Mouse (Mus musculus): Measurements from ENCODE around the gene Otud5. TPM values are rescaled to one million over a fixed set of nuclear protein-coding genes. Genes with fewer than 3 reads are reported as not detected.

The Otud5 gene
- polyA plus RNA-seq, 1 experiment: 36.3 TPM

- Histone ChIP-seq H3K27me3 (ENCODE audit: control insufficient read depth, insufficient read depth, insufficient read length) (no peaks in the 10 kb centered on the region), H3K4me2 (ENCODE audit: low read depth) (peak within 1 kb of the TSS; percentile 70), H3K79me2 (ENCODE audit: control insufficient read depth, insufficient read depth) (no peaks in the 10 kb centered on the region), H3ac (ENCODE audit: control insufficient read depth, insufficient read length) (no peak within 1 kb of the TSS), H3K4me3 (no peak within 1 kb of the TSS), H3K36me3 (ENCODE audit: control insufficient read depth, insufficient read depth) (no peaks in the 10 kb centered on the region)
- TF ChIP-seq TCF3 (IDR thresholded peaks at IDR 0.05; ENCODE audit: insufficient read length, low read depth) (no peak), USF1 (IDR thresholded peaks at IDR 0.05; ENCODE audit: low read depth) (no peak), MYOG (IDR thresholded peaks at IDR 0.05; ENCODE audit: control insufficient read depth in 1 of 3, insufficient read depth in 1 of 3, insufficient read length in 2 of 3, low read depth in 2 of 3) (no peak), MAX (IDR thresholded peaks at IDR 0.05; ENCODE audit: low read depth) (no peak), CEBPB (IDR thresholded peaks at IDR 0.05; ENCODE audit: insufficient read depth, poor library complexity, severe bottlenecking) (no peak), MYOD1 (IDR thresholded peaks at IDR 0.05; ENCODE audit: control insufficient read depth in 1 of 3, insufficient read length in 2 of 3, low read depth in 2 of 3) (peak in 1 of 3 experiments; percentile 3), POLR2AphosphoS2 (IDR thresholded peaks at IDR 0.05; ENCODE audit: insufficient read length, low read depth) (peak; percentile 45), TCF12 (IDR thresholded peaks at IDR 0.05; ENCODE audit: insufficient read depth, poor library complexity, severe bottlenecking) (no peak), SRF (IDR thresholded peaks at IDR 0.05; ENCODE audit: control insufficient read depth, insufficient read length, low read depth) (no peak), E2F4 (IDR thresholded peaks at IDR 0.05; ENCODE audit: insufficient read depth) (no peak), POLR2A (IDR thresholded peaks at IDR 0.05; ENCODE audit: insufficient read length, low read depth) (no peak), REST (IDR thresholded peaks at IDR 0.05; ENCODE audit: insufficient read depth, insufficient read length) (no peak)
Observed at GRCm38 (mm10) chrX:7878007-7878419, 36.8 kb downstream of the Otud5 start, which contains the start of gene Pim2. Pim2 (plus strand) TSS chrX:7878262.

- no peaks in the 10 kb centered on the region for H3K79me2 ChIP-seq (ENCODE audit: control insufficient read depth, insufficient read depth)
- TF ChIP-seq MYOD1 (IDR thresholded peaks at IDR 0.05; ENCODE audit: control insufficient read depth in 1 of 3, insufficient read length in 2 of 3, low read depth in 2 of 3): no peak
- no peak for TF ChIP-seq POLR2AphosphoS2 (IDR thresholded peaks at IDR 0.05; ENCODE audit: insufficient read length, low read depth)
- no peak for TF ChIP-seq E2F4 (IDR thresholded peaks at IDR 0.05; ENCODE audit: insufficient read depth)
- no peak for TF ChIP-seq REST (IDR thresholded peaks at IDR 0.05; ENCODE audit: insufficient read depth, insufficient read length)
- H3K36me3 ChIP-seq (ENCODE audit: control insufficient read depth, insufficient read depth): no peaks in the 10 kb centered on the region
- H3K27me3 ChIP-seq (ENCODE audit: control insufficient read depth, insufficient read depth, insufficient read length): no peaks in the 10 kb centered on the region
- peak overlapping the region; percentile 70 for H3K4me2 ChIP-seq (ENCODE audit: low read depth)
- no peak overlapping the region for H3ac ChIP-seq (ENCODE audit: control insufficient read depth, insufficient read length)
- no peak overlapping the region for H3K4me3 ChIP-seq
Observed at GRCm38 (mm10) chrX:7878495-7878894, 37.3 kb downstream of the Otud5 start.

GRCm38 (mm10) chrX:7879819-7880218, 38.7 kb downstream of the Otud5 start:
- Histone ChIP-seq H3K79me2 (ENCODE audit: control insufficient read depth, insufficient read depth) (peaks cover 5% of the 10 kb centered on the region), H3K36me3 (ENCODE audit: control insufficient read depth, insufficient read depth) (no peaks in the 10 kb centered on the region), H3K27me3 (ENCODE audit: control insufficient read depth, insufficient read depth, insufficient read length) (no peaks in the 10 kb centered on the region), H3K4me3 (no peak overlapping the region), H3ac (ENCODE audit: control insufficient read depth, insufficient read length) (no peak overlapping the region), H3K4me2 (ENCODE audit: low read depth) (no peak overlapping the region)
- TF ChIP-seq MYOG (IDR thresholded peaks at IDR 0.05; ENCODE audit: control insufficient read depth in 1 of 3, insufficient read depth in 1 of 3, insufficient read length in 2 of 3, low read depth in 2 of 3) (no peak), SRF (IDR thresholded peaks at IDR 0.05; ENCODE audit: control insufficient read depth, insufficient read length, low read depth) (no peak), REST (IDR thresholded peaks at IDR 0.05; ENCODE audit: insufficient read depth, insufficient read length) (no peak)

GRCm38 (mm10) chrX:7883841-7884567, 42.8 kb downstream of the Otud5 start, which contains the start of gene Slc35a2:
Slc35a2 (plus strand) TSS chrX:7884028.
- Histone ChIP-seq H3K79me2 (ENCODE audit: control insufficient read depth, insufficient read depth) (peaks cover 11% of the 10 kb centered on the region), H3K27me3 (ENCODE audit: control insufficient read depth, insufficient read depth, insufficient read length) (no peaks in the 10 kb centered on the region), H3K4me2 (ENCODE audit: low read depth) (peak within 1 kb of the TSS; percentile 81), H3K36me3 (ENCODE audit: control insufficient read depth, insufficient read depth) (no peaks in the 10 kb centered on the region), H3K4me3 (peak within 1 kb of the TSS; percentile 48), H3ac (ENCODE audit: control insufficient read depth, insufficient read length) (peak within 1 kb of the TSS; percentile 20)
- TF ChIP-seq POLR2A (IDR thresholded peaks at IDR 0.05; ENCODE audit: insufficient read length, low read depth) (peak; percentile 65), POLR2AphosphoS2 (IDR thresholded peaks at IDR 0.05; ENCODE audit: insufficient read length, low read depth) (peak; percentile 46), MAX (IDR thresholded peaks at IDR 0.05; ENCODE audit: low read depth) (no peak), MYOD1 (IDR thresholded peaks at IDR 0.05; ENCODE audit: control insufficient read depth in 1 of 3, insufficient read length in 2 of 3, low read depth in 2 of 3) (peak in 2 of 3 experiments; percentile 6 to 43), REST (IDR thresholded peaks at IDR 0.05; ENCODE audit: insufficient read depth, insufficient read length) (no peak), TCF12 (IDR thresholded peaks at IDR 0.05; ENCODE audit: insufficient read depth, poor library complexity, severe bottlenecking) (no peak), SRF (IDR thresholded peaks at IDR 0.05; ENCODE audit: control insufficient read depth, insufficient read length, low read depth) (no peak)

GRCm38 (mm10) chrX:7898211-7898610, 57.0 kb downstream of the Otud5 start:
- no peak for TF ChIP-seq MYOG (IDR thresholded peaks at IDR 0.05; ENCODE audit: control insufficient read depth in 1 of 3, insufficient read depth in 1 of 3, insufficient read length in 2 of 3, low read depth in 2 of 3)
- TF ChIP-seq TCF12 (IDR thresholded peaks at IDR 0.05; ENCODE audit: insufficient read depth, poor library complexity, severe bottlenecking): no peak
- no peak for TF ChIP-seq TCF3 (IDR thresholded peaks at IDR 0.05; ENCODE audit: insufficient read length, low read depth)
- TF ChIP-seq SRF (IDR thresholded peaks at IDR 0.05; ENCODE audit: control insufficient read depth, insufficient read length, low read depth): no peak
- no peak for TF ChIP-seq USF1 (IDR thresholded peaks at IDR 0.05; ENCODE audit: low read depth)
- TF ChIP-seq REST (IDR thresholded peaks at IDR 0.05; ENCODE audit: insufficient read depth, insufficient read length): no peak
- no peak for TF ChIP-seq POLR2A (IDR thresholded peaks at IDR 0.05; ENCODE audit: insufficient read length, low read depth)
- no peak for TF ChIP-seq POLR2AphosphoS2 (IDR thresholded peaks at IDR 0.05; ENCODE audit: insufficient read length, low read depth)
- TF ChIP-seq CEBPB (IDR thresholded peaks at IDR 0.05; ENCODE audit: insufficient read depth, poor library complexity, severe bottlenecking): no peak
- TF ChIP-seq E2F4 (IDR thresholded peaks at IDR 0.05; ENCODE audit: insufficient read depth): no peak
- TF ChIP-seq MAX (IDR thresholded peaks at IDR 0.05; ENCODE audit: low read depth): no peak
- TF ChIP-seq MYOD1 (IDR thresholded peaks at IDR 0.05; ENCODE audit: control insufficient read depth in 1 of 3, insufficient read length in 2 of 3, low read depth in 2 of 3): no peak
- H3K36me3 ChIP-seq (ENCODE audit: control insufficient read depth, insufficient read depth): peaks cover 7% of the 10 kb centered on the region
- H3K4me2 ChIP-seq (ENCODE audit: low read depth): peak overlapping the region; percentile 80
- peaks cover 13% of the 10 kb centered on the region for H3K79me2 ChIP-seq (ENCODE audit: control insufficient read depth, insufficient read depth)
- no peak overlapping the region for H3ac ChIP-seq (ENCODE audit: control insufficient read depth, insufficient read length)
- H3K27me3 ChIP-seq (ENCODE audit: control insufficient read depth, insufficient read depth, insufficient read length): no peaks in the 10 kb centered on the region
- peak overlapping the region; percentile 53 for H3K4me3 ChIP-seq
